In genomic region chr16:31493550-31493965, GRCm38 (mm10) we compare ENCODE assay signal across 9 mouse cellular contexts.
DNase-seq lines count a peak whose midpoint lies in the region; ATAC-seq lines count a peak whose summit lies in the region.
"Had no signal": no experiment of that assay in that cellular context is flagged by ENCODE, and none has a peak within 500 bp of the region (broad histone marks: within the 10 kb centered on the region; RNA-seq: fewer than 3 reads in every experiment).

No protein-coding gene starts in this region.

- DNase-seq in heart, embryonic 10.5 days (ENCODE audit: low spot score): no peak
- peak; percentile 44 for DNase-seq in retina, embryonic 14.5 days (ENCODE audit: low spot score)
- DNase-seq in retina, postnatal 1 day: no peak
- DNase-seq in gastrocnemius, postnatal 10 days: no peak
- DNase-seq in kidney, postnatal 36 days: no peak
- no peak for DNase-seq in MN1 (ENCODE audit: low spot score)

- no peaks in the 10 kb centered on the region for H3K36me3 ChIP-seq in heart, embryonic 10.5 days
- no peaks in the 10 kb centered on the region for H3K36me3 ChIP-seq in heart, embryonic 12.5 days
- H3K36me3 ChIP-seq in intestine, embryonic 15.5 days: no peaks in the 10 kb centered on the region
- H3K36me3 ChIP-seq: neural tube, embryonic 12.5 days had no signal

- ATAC-seq in heart, embryonic 12.5 days (ENCODE audit: insufficient number of reproducible peaks, low FRiP score): no peak
- no peak for ATAC-seq in intestine, embryonic 15.5 days

- H3K4me3 ChIP-seq in heart, embryonic 10.5 days: no peak overlapping the region
- H3K4me3 ChIP-seq in heart, embryonic 12.5 days: no peak overlapping the region
- H3K4me3 ChIP-seq in intestine, embryonic 15.5 days (replicated peaks): no peak overlapping the region
- H3K4me3 ChIP-seq: neural tube, embryonic 12.5 days had no signal

- peak overlapping the region; percentile 56 for H3K27ac ChIP-seq in heart, embryonic 10.5 days
- no peak overlapping the region for H3K27ac ChIP-seq in heart, embryonic 12.5 days (ENCODE audit: poor library complexity, severe bottlenecking)
- H3K27ac ChIP-seq in intestine, embryonic 15.5 days: no peak overlapping the region
- H3K27ac ChIP-seq: neural tube, embryonic 12.5 days had no signal

- H3K4me2 ChIP-seq in heart, embryonic 12.5 days: no peak overlapping the region
- H3K4me2 ChIP-seq in intestine, embryonic 15.5 days (replicated peaks): peak overlapping the region; percentile 22
- H3K4me2 ChIP-seq: neural tube, embryonic 12.5 days had no signal

- WGBS in heart, embryonic 10.5 days: 37% methylated on average over 6 of the region's 6 CpGs
- WGBS in heart, embryonic 12.5 days: 44% methylated on average over 6 of the region's 6 CpGs
- WGBS in intestine, embryonic 15.5 days: 45% methylated on average over 6 of the region's 6 CpGs

- H3K4me1 ChIP-seq in heart, embryonic 10.5 days: peaks cover 46% of the 10 kb centered on the region
- peaks cover 36% of the 10 kb centered on the region for H3K4me1 ChIP-seq in heart, embryonic 12.5 days (replicated peaks)
- H3K4me1 ChIP-seq in intestine, embryonic 15.5 days (replicated peaks): peaks cover 10% of the 10 kb centered on the region; the same call in 1 of the 2 replicates

- H3K9ac ChIP-seq in heart, embryonic 12.5 days: no peak overlapping the region
- no peak overlapping the region for H3K9ac ChIP-seq in intestine, embryonic 15.5 days
- H3K9ac ChIP-seq: neural tube, embryonic 12.5 days had no signal

- peaks cover 18% of the 10 kb centered on the region; the same call in 1 of the 2 replicates for H3K27me3 ChIP-seq in heart, embryonic 10.5 days (ENCODE audit: insufficient read depth, poor library complexity, severe bottlenecking)
- H3K27me3 ChIP-seq in heart, embryonic 12.5 days (replicated peaks): no peaks in the 10 kb centered on the region
- H3K27me3 ChIP-seq in intestine, embryonic 15.5 days (replicated peaks): no peaks in the 10 kb centered on the region
- H3K27me3 ChIP-seq: neural tube, embryonic 12.5 days had no signal

- H3K9me3 ChIP-seq in heart, embryonic 10.5 days: no peaks in the 10 kb centered on the region
- H3K9me3 ChIP-seq in heart, embryonic 12.5 days (replicated peaks): no peaks in the 10 kb centered on the region
- H3K9me3 ChIP-seq in intestine, embryonic 15.5 days: no peaks in the 10 kb centered on the region
- H3K9me3 ChIP-seq: neural tube, embryonic 12.5 days had no signal
